Mouse (Mus musculus) small intestine, adult 2 months (tissue): ENCODE results near the gene Gm49392. TPM values are rescaled to one million over a fixed set of nuclear protein-coding genes. Genes with fewer than 3 reads are reported as not detected.

Experiments used
- H3K27ac ChIP-seq: fragments of 200-500 bp; 2 replicates; pipeline ENCODE4 v1.5.1; 2012; ENCODE audit warnings: low read depth, low read length, control low read depth, inconsistent platforms; ENCODE audit not compliant: insufficient read depth
- H3K27me3 ChIP-seq: fragments of 200-500 bp; 2 replicates; pipeline ENCODE4 v1.6.1; 2012; ENCODE audit warnings: mild to moderate bottlenecking, moderate library complexity, low read length, inconsistent platforms; ENCODE audit not compliant: control insufficient read depth, insufficient read depth
- H3K36me3 ChIP-seq: fragments of 200-500 bp; 2 replicates; pipeline ENCODE4 v1.6.1; 2012; ENCODE audit warnings: mild to moderate bottlenecking, low read length, control low read depth, inconsistent platforms; ENCODE audit not compliant: control insufficient read depth, insufficient read depth
- H3K4me1 ChIP-seq: fragments of 200-500 bp; 2 replicates; pipeline ENCODE4 v1.6.1; 2012; ENCODE audit warnings: low read length, inconsistent platforms, mixed read lengths; ENCODE audit not compliant: control insufficient read depth, insufficient read depth, insufficient read length
- H3K4me3 ChIP-seq: fragments of 200-500 bp; 2 replicates; pipeline ENCODE4 v1.5.1; 2012; ENCODE audit warnings: low read depth, mild to moderate bottlenecking, control low read depth, inconsistent platforms, low read length, moderate library complexity
- CTCF ChIP-seq: fragments of 200-500 bp; IDR thresholded peaks from 2 replicates; pipeline ENCODE4 v1.5.1; 2012; ENCODE audit warnings: low read depth, mild to moderate bottlenecking, control low read depth, inconsistent platforms, low read length, moderate library complexity, mixed read lengths; ENCODE audit not compliant: insufficient replicate concordance, insufficient read length; ENCODE audit errors: extremely low read depth
- POLR2A ChIP-seq: fragments of 200-500 bp; IDR thresholded peaks from 2 replicates; pipeline ENCODE4 v1.6.1; 2012; ENCODE audit warnings: low read depth, mild to moderate bottlenecking, control low read depth, inconsistent platforms, low read length, moderate library complexity
- WGBS: fragments of 180-500 bp; shearing (Covaris S2); methylation state at CpG from one replicate; pipeline ENCODE4 v1.1.7; 2018; 5-methylcytosine and 5-hydroxymethylcytosine counted together
- polyA plus RNA-seq: library from polyadenylated mRNA; depleted of rRNA; stranded (reverse); fragments of >200 nt; gene quantifications from 2 replicates; pipeline ENCODE4 v1.2.3, GENCODE M21; 2012

Gm49392 gene
- polyA plus RNA-seq, 1 experiment, result not detected

DNA sequence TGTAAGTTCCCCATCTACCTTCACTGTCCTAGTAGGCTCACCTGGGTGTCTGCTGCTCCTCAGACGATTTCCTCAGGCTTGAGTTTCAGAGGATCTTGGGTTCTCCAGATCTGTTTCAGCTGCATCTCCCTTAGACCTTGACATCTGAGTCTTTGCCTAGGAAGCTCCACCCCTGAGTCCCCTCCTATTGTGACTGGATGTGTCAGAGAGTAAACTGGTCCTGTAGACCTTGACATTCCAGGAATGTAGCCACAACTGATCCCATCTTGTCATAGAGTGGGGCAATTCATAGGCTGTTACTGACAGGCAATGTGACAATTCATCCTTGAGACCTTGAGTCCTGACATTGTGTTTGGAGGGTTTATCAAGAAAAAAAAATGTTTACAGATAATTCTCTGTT, 32.4 kb downstream of the Gm49392 start, which contains the start of gene 4930486L24Rik:
Gene 4930486L24Rik (minus strand): TSS at position 195 of the 400 bp plus-strand sequence.
- H3K36me3 ChIP-seq, result no peaks in the 10 kb centered on the region
- no peaks in the 10 kb centered on the region for H3K27me3 ChIP-seq
- no peak within 1 kb of the TSS for H3K27ac ChIP-seq
- no peak within 1 kb of the TSS for H3K4me3 ChIP-seq
- no peaks in the 10 kb centered on the region for H3K4me1 ChIP-seq
- WGBS, result 45% methylated on average over 1 of the region's 1 CpGs
- TF ChIP-seq CTCF, result no peak
- no peak for TF ChIP-seq POLR2A

DNA sequence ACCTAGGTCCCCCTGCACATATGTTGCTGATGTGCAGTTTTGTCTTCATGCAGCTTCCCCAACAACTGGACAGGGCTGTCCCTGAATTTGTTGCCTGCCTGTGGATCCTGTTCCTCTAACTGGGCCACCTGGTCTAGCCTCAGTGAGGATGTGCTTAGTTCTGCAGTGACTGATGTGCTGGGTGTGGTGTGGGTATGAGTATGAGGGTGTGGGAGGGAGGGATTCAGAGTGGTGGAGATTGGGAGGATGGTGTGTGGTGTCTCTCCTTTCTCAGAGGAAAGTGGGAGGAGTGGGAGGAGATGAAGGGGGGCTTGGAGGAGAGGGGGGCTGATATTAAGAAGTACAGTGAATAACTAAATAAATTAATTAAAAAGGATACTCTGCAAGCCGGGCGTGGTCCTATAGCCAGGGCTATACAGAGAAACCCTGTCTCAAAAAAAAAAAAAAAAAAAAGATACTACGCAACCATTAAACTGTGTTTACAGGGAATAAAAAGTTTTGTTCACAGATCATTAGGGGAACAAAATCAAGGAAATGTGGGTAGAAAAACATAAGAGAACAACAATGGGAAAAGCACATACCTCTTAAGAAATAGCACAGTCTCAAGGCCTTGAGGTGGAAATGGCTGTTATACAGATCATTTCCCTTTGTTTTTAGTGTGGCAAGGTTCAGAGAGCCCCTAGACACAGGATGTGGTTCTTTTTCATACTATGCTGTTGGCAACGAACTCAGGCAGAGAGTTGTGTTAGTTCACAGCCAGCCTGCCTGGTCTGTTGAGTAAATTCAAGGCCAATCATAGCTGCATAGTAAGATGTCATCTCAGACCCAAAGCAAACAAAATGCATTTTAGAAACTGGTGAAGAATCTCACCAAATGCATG, 48.2 kb downstream of the Gm49392 start:
- Histone ChIP-seq H3K27ac (peak overlapping the region; percentile 46), H3K4me1 (no peaks in the 10 kb centered on the region), H3K4me3 (no peak overlapping the region), H3K36me3 (no peaks in the 10 kb centered on the region), H3K27me3 (no peaks in the 10 kb centered on the region)
- TF ChIP-seq CTCF, result no peak
- no peak for TF ChIP-seq POLR2A
- 73% methylated on average over 4 of the region's 4 CpGs for WGBS

DNA sequence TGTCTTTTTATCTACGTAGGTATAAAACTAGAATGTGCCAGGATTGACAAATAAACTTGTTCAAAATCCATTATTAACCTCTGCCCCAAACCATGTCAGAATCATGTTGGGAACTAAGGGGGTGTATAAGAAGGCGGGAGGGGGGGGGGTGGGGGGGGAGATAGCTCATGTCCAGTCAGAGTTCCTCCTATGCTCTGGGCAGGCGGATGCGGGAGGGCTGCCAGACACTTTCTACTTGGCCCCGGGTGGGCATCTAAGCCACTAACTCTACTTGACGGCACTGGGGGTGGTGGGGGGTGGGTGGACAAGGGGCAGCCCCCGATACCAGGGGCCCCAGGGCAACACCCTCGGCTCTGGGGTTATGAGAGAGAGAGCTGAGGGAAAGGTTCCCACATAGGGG, 53.5 kb downstream of the Gm49392 start:
- Histone ChIP-seq H3K27ac (no peak overlapping the region), H3K36me3 (no peaks in the 10 kb centered on the region), H3K4me3 (no peak overlapping the region), H3K27me3 (no peaks in the 10 kb centered on the region), H3K4me1 (no peaks in the 10 kb centered on the region)
- WGBS, result 66% methylated on average over 6 of the region's 8 CpGs
- no peak for TF ChIP-seq POLR2A
- TF ChIP-seq CTCF, result no peak

DNA sequence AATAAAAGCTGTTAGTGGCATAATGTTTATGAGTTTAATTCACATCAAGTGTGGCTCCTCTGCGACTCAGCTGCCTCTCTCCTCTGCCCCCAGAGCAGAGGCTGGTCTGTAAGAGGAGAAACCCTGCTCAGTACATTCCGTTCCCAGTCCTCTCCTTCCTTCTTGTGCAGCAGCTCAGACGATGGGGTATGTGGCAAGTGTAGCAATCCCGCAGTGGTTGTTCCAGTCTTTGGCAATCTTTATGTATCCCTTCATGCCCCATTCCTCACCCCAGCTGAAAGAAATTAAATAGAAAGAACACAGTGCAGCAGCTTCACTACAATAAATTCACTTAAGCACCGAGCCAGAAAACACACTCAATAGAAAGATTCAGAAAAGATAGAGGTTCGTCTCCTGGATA, 54.0 kb downstream of the Gm49392 start:
- TF ChIP-seq POLR2A (no peak), CTCF (no peak)
- 59% methylated on average over 6 of the region's 6 CpGs for WGBS

DNA sequence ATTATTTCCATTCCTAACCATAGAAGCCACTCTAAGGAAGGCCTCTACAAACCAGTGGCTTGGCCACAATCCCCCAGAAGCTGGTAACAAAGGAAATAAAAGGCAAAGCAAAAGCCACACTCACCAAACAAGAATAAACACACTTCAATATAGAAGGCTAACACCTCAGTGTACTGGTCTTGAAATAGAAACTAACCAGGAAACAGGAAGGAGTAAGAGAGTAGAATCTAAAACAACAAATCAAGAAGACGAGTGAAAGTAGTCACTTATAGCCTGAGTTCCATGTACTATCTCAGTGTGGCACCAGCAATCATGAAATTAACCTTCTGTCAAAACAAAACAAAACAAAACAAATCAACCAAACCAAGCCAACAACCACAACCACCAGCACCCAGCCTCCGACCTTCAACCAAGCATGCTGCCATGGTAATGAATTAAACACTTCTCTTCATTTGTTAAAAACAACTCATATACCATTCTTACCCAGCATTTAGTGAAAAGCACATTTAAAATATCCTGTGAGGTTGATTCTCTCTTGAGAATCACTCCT, 57.3 kb downstream of the Gm49392 start:
- Histone ChIP-seq H3K27ac (no peak overlapping the region), H3K27me3 (no peaks in the 10 kb centered on the region), H3K36me3 (no peaks in the 10 kb centered on the region), H3K4me1 (no peaks in the 10 kb centered on the region), H3K4me3 (no peak overlapping the region)
- TF ChIP-seq CTCF, result no peak
- TF ChIP-seq POLR2A, result no peak
- 62% methylated on average over 2 of the region's 2 CpGs for WGBS

More for the DNA sequence above, 54.0 kb downstream of the Gm49392 start:
- no peaks in the 10 kb centered on the region for H3K36me3 ChIP-seq
- H3K27me3 ChIP-seq, result no peaks in the 10 kb centered on the region
- no peak overlapping the region for H3K4me3 ChIP-seq
- no peaks in the 10 kb centered on the region for H3K4me1 ChIP-seq
- no peak overlapping the region for H3K27ac ChIP-seq

DNA sequence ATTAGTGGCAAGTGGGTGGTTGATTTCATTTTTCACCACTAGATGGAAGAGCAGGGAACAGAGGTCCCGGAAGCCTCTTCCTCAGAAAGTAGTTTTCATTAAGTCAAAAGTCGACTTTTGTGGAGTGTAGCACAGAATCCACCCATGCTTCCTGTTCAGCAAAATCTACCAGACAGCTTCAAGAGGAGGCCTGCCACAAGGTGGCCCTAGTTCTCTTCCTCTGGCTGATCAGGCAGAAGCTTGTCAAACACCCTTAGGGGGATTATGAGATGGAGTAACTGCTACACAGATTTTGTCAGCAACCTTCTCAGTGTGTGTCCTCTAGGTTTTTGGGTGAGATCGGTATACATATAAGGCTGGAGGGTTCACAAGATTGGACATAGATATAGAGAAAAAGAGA, 70.6 kb downstream of the Gm49392 start:
- Histone ChIP-seq H3K4me3 (no peak overlapping the region), H3K27ac (no peak overlapping the region), H3K4me1 (no peaks in the 10 kb centered on the region), H3K27me3 (no peaks in the 10 kb centered on the region), H3K36me3 (no peaks in the 10 kb centered on the region)
- TF ChIP-seq CTCF, result no peak
- no peak for TF ChIP-seq POLR2A
- WGBS, result 39% methylated on average over 3 of the region's 3 CpGs

DNA sequence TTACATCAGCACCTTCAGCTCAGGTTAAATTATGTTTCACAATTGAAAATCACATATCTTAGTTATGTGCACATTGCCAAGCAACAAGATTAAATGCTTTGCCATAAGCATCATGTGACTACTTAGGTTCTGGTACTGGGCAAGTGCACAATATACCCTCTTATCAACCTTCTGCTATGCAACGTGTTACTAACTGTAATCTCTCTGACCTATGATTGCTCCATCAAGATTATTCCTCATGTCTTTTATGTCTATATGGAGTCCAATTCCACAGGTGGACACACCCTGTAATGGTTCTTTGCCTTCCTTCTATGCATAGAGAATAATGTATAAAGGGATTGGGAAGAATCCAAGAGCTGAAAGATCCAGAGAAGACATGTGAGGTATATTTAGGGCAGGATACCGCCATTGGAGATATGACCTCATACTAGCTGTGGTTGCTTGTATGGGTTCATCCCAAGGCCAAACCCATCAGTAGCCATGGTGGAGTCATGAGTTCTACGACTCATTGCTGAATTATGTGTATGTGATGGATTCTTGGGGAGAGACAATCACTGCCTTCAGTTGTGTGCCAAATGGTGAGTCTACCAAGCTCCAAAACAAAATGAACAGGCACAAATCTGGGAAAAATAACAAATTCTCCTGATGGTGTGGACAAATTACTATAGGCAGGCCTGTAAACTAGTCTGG, 76.1 kb downstream of the Gm49392 start:
- no peaks in the 10 kb centered on the region for H3K27me3 ChIP-seq
- H3K4me3 ChIP-seq, result no peak overlapping the region
- H3K36me3 ChIP-seq, result no peaks in the 10 kb centered on the region
- H3K27ac ChIP-seq, result no peak overlapping the region
- 44% methylated on average over 3 of the region's 3 CpGs for WGBS
- no peaks in the 10 kb centered on the region for H3K4me1 ChIP-seq
- TF ChIP-seq POLR2A (no peak), CTCF (no peak)
